Mouse (Mus musculus): ENCODE measurements around the gene Plrg1.

- TF ChIP-seq CTCF (IDR thresholded peaks at IDR 0.05; ENCODE audit: control insufficient read depth, insufficient read depth, low read length) (no peak), POLR2A (IDR thresholded peaks at IDR 0.05; ENCODE audit: borderline replicate concordance, control insufficient read depth, low read depth, low read length) (no peak)
Observed at GRCm38 (mm10) chr3:83021176-83021575, 34.1 kb upstream of the Plrg1 start.
